Mouse (Mus musculus) ZHBTc4 (cell line): ENCODE measurements around the gene Ppp1r2.

Experiments used
- DNase-seq: peaks from one replicate; pipeline ENCODE4 v3.0.0-alpha.2; 2011; ENCODE audit warnings: low read depth, low spot score

Gene Ppp1r2

DNA sequence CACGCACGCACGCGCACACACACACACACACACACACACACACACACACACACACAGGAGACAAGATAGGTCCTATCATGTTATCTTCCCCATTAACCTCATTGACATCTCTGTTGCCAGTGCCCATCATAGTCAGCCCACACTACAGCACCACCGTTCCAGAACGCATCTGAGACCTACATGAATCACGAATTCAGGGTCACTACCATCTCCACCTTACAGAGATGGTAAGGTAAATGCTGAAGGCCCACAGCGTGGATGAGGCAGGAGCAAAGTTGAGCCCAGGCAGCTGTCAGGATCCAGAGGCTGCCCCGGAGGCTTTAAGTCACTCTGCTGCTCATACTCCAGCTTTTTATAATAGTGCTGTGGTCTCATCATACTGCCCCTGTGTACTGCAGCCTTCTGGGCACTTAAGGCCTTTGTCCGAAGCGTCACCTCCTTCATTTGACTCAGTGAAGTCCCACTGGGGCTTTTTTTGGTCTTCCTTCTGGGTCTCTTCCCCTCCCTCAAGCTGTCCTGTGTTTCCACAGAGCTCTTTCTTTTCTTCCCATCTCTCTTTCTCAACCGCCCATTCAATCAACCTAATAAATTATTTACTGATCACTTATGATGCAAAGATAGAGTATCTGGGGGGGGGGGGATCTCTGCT lies 40.1 kb downstream of the Ppp1r2 start:
- no peak for DNase-seq

DNA sequence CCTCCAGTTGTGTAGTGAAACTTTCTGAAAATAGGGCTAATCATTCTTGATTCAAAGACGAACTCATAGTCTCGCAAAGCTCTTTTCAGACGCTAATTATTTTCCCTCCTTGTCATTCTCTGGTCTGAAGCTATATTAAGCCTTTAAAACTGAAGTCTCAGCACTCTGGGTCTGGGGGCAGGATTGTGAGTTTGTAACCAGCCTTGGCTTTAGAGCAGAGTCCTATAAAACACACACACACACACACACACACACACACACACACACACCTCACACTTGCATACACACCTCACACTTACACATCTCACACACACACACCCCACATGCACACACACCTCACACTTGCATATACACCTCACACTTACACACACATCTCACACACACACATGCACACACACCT lies 40.7 kb downstream of the Ppp1r2 start:
- no peak for DNase-seq

DNA sequence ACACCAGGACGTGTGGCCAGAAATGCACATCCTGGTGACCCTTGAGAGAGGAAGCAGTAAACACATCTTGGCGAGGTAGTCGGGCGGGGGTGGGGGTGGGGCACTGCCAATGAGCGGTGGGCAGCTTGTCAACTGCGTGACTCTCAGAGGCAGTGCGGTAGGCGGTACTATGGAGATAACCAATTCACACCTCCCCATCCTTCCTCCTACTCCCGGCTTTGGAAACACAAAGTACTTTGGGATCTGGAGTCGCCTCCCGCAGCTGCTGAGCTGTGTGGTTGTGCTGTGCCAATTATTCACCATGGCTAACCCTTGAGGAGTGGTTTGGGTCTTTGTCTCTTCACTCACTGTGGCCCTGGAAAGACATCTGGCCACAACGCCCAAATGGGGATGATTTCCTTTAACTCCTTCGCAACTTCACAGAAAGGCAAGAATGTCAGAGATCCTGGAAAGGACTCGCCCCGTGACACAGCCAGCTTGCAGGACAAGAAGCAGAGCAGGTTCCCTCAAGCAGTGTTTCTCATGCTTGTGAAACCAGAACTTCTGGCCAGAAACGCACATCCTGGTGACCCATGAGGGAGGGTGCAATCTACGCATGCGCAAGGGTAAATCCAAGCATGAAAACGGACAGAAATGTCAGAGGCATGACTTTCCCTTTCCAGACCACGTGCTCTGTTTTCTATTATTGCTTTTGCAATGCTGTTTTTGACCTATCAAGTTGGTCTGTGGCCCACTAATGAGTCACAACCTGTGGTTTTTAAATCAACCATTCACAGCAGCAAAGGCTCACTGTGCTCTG lies 41.3 kb downstream of the Ppp1r2 start:
- peak; percentile 69 for DNase-seq

DNA sequence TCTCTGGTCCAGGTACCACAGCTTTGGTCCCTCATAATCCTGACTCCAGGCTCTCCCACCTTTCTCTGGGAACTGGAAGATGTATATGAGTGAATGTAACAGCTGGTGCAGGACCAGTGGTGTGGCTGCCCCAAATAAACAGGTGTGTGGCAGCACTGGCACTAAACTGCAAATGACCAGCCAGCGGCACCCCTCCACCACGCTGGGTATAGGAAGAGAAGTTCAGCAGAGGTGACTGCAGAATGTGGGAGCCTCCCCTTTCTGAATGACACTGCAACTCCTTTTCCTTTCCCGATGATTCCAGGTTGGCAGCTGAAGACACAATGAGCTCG lies 41.9 kb downstream of the Ppp1r2 start:
- no peak for DNase-seq

DNA sequence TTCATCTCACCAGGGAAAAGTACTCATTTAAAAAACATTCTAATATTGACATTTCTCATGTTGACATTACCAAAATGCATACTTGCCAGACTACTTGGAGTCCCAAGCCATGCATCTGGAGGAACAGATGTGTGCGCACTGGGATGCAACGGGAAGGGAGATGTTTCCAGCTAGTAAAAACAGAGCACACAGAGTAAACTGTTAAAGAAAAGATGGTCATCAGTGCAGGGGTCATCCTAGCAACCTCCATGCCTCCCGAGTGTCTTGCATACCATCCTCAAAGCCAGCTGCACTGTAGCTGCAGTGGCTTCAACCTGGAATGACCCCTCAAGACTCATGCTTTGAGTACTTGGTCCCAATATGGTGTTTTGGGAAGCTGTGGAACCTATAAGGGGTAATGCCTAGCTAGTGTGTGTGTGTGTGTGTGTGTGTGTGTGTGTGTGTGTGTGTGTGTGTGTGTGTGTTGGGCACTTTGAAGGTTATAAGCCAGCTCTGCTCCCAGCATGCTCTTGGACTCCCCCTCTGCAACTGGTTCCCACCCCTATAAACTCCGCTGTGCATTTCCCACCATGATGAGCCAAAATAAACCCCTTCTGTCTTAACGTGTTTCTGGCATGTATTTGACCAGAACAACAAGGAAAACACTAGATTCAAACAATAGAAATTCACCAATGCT lies 42.4 kb downstream of the Ppp1r2 start:
- no peak for DNase-seq

DNA sequence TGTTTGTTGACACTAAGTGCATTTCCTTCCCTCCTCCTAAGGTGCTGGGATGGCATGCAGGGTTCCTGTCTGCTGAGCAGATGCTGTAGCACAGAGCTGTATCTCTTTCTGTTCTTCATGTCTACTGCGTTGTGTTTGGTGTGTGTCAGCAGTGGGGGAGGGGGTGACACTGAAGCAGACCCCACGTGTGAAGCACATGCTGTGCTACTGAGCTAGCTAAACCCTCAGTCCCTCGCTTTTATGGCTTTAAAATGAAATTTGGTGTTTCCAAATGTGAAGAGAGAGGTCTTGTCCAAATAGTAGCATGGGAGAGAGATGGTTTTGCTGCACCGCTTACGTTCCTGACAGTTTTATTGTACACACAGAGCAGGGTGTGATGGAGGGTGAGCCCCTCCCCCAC lies 43.5 kb downstream of the Ppp1r2 start:
- no peak for DNase-seq

DNA sequence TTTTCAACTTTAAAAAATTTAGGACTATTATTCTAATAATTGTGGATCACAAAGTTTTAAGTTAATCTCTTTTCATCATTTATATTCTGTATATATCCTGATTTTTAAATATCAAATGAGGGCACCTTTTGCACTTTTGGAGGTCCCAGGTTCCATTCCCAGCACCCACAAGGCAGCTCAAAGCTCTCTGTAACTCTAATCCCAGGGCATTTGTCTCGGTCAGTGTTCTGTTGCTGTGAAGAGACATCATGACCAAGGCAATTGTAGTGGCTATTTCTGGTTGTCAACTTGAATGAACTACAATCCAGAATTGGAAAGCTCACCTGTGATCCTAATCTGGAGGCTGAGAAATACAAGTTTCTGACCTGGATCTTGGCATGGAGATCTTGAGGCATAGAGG lies 47.3 kb downstream of the Ppp1r2 start:
- DNase-seq = no peak

DNA sequence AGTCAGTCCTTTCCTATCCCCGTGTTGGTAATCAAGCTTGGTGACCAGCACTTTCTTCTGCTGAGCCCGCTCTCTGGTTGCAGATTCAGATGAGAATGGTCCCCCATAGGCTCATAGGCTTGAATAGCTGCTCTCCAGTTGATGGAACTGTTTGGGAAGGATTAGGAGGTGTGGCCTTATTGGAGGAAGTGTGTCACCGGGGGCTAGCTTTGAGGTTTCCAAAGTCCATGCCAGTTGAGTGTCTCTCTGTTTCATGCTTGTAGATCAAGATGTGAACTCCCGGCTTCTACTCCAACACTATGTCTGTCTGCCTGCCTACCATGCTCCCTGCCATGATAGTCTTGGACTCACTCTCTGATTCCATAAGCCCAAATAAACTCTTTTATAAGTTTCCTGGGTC lies 59.8 kb downstream of the Ppp1r2 start:
- no peak for DNase-seq

DNA sequence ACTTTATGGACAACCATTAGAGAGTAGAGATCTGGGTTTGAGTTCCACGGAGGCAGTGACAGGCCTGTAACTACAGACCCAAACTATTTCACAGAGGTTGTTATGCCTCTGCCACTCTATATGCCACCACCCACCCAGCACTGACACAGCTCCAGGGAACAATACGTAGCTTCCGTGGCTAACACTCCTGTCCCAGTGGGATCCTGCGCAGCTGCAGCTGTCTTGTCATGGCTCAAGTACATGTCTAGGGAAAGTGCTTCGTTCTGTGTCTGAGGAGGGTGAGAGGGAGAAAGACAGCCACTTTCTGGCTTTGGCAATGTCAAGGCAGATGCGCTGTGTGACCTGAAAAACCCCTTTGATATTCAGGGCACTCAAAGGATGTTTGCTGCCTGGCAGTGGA lies 61.6 kb downstream of the Ppp1r2 start:
- no peak for DNase-seq

DNA sequence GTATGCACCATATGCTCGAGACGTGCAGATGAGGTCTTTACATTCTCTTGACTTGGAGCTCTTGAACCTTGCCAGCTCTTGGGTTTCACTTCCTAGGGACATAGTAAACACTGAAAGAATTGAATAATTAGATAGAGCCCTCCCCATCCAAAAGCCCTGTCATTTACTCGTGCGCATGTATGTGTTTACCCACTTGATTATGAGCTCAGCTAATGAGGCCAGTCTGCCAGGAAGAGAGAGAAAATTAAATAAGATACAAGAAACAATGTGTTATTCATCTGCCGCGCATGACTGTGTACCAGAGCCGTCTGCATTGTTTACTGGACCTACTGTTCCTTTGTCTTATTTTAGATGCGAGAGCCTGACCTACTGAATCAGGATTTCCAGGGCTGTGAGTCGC lies 63.6 kb downstream of the Ppp1r2 start:
- no peak for DNase-seq

DNA sequence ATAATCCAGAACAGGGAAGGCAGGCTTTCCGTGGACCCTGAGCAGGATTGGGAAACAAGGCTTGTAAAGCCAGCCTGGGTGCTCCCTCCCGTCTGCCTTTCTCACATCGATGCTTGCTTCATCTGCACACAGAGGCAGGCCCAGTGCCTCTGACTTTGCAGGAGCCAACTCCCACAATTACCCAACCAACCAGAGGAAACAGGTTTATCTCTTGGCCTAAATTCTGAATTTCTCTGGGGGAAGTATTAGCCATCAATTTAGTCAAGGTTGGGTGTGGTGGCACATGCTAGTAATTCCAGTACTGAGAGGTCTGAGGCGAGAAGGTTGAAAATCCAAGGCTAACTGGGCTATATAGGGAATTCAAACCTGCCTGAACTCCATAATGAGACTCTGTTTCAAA lies 64.6 kb downstream of the Ppp1r2 start:
- DNase-seq = no peak

DNA sequence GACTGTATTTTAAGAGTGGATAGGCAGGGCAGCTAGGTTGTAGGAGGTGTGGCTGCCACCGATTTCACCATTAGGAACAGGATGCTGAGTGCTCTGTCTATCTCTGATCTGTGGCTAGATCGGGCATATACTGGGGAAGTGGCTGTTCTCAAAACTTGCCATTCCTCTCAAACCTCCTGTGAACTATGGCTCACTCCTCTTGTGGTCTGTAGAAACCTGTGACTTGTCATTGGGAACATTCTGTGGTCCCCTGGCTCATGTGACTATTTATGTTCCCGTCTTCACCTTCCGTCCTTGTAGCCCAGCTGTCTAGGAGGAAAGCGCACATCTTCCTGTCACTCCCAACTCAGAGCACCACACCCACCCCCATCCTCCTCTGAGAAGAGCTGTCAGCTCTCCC lies 65.2 kb downstream of the Ppp1r2 start:
- no peak for DNase-seq

DNA sequence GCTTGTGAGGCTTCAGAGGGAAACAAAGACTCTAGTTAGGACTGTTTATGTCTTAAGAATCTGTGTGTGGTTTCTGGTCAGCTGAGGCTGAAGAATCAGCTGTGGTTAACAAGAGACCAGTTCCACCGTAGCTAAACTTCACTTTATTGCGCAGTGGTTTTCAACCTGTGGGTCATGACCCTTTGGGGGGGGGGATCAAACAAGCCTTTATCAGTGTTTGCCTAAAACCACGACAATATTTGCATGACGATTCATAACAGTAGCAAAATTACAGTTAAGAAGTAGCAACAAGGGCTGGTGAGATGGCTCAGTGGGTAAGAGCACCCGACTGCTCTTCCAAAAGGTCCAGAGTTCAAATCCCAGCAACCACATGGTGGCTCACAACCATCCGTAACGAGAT lies 69.4 kb downstream of the Ppp1r2 start:
- DNase-seq = no peak

DNA sequence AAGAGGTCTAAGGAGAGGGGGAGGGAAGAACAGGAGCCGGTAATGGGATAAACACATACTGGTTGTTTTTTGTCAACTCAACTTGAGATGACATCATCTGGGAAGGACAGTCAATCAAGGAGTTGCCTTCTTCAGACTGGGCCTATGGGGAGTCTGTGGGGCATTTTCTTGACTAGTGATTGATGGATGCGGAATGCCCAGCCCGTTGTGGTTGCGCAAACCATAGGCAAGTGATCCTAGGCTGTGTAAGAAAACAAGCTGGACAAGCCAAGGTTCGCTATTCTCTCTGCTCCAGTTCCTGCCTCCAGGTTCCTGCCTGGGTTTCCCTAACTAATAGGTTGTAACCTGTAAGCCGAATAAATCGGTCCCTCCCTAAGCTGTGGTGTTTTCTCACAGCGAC lies 69.9 kb downstream of the Ppp1r2 start:
- DNase-seq = peak; percentile 43

DNA sequence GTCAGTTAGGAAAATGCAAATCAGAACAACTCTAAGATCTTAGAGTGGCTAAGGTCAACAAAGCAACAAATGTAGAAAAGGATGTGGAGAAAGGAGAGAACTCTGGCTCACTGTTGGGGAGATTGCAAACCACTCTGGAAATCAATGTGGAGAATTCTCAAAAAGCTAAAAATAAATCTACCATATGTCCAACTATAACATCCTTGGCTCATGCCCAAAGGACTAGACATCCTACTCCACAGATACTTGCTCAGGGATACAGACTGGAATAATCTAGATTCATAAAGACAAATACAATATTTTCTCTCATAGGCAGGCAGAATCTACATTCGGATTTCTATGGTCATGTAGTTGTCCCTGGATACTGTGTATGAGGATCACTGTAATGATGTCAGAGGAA lies 70.9 kb downstream of the Ppp1r2 start:
- no peak for DNase-seq

DNA sequence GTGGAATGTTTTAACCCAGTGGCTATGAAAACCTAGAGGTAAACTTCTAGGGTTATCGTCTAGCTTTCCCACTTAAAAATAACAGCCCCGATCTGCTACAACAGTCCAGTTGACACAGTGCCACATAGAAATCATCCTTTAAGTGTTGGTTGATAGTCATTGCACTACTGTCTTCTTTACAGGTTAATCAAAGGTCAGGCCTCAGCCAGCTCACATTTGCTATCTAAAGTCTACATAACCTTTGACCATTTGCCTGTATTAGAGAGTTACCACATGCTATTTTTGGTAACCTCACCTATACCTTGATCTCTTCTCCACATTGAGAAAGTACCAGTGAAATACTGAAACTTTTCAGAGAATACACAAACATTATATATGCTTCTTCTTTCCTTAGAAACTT lies 73.4 kb downstream of the Ppp1r2 start:
- no peak for DNase-seq
